Mouse (Mus musculus) E14TG2a.4 (cell line): ENCODE results near the gene Selenot.

Experiments used
- CTCF ChIP-seq: conservative IDR thresholded peaks from 2 replicates; pipeline ENCODE4 v1.5.1; 2014; ENCODE audit warnings: low read length
- NANOG ChIP-seq: IDR thresholded peaks from 2 replicates; pipeline ENCODE4 v1.6.1; 2014; ENCODE audit warnings: borderline replicate concordance, low read length, mixed read lengths
- POU5F1 ChIP-seq: IDR thresholded peaks from 2 replicates; pipeline ENCODE4 v1.6.1; 2014; ENCODE audit warnings: low read length, borderline replicate concordance

GRCm38 (mm10) chr3:58622665-58623394 is 46.4 kb downstream of the Selenot start:
- TF ChIP-seq NANOG (no peak), CTCF (no peak), POU5F1 (no peak)
